Mouse (Mus musculus) CH12.LX (cell line): ENCODE results near the gene Btbd6.

Experiments
- CHD1 ChIP-seq: IDR thresholded peaks from 2 replicates; pipeline ENCODE4 v1.6.1; 2012; ENCODE audit warnings: low read depth, low read length, improper control_type of control experiment, inconsistent platforms
- CTCF ChIP-seq, 2 experiments: IDR thresholded peaks in 1 of 2; conservative IDR thresholded peaks in 1 of 2; 2 replicates each; pipeline ENCODE4 v1.5.1; 2011 to 2012; ENCODE audit warnings: low read depth in 2 of 2, low read length in 2 of 2, improper control_type of control experiment in 1 of 2, inconsistent platforms in 1 of 2, mild to moderate bottlenecking in 1 of 2, moderate library complexity in 1 of 2
- E2F4 ChIP-seq: IDR thresholded peaks from 2 replicates; pipeline ENCODE4 v1.6.1; 2011; ENCODE audit warnings: low read depth, low read length, improper control_type of control experiment; ENCODE audit not compliant: insufficient replicate concordance
- EP300 ChIP-seq: IDR thresholded peaks from 2 replicates; pipeline ENCODE4 v1.6.1; 2011; ENCODE audit warnings: low read length, improper control_type of control experiment
- HCFC1 ChIP-seq: IDR thresholded peaks from 2 replicates; pipeline ENCODE4 v1.6.1; 2012; ENCODE audit warnings: low read depth, mild to moderate bottlenecking, inconsistent platforms, low read length, improper control_type of control experiment
- JUN ChIP-seq: IDR thresholded peaks from 2 replicates; pipeline ENCODE4 v1.6.1; 2011; ENCODE audit warnings: low read depth, mild to moderate bottlenecking, low read length, improper control_type of control experiment, moderate library complexity; ENCODE audit not compliant: insufficient read depth
- JUND ChIP-seq: conservative IDR thresholded peaks from 2 replicates; pipeline ENCODE4 v1.6.1; 2011; ENCODE audit warnings: low read depth, low read length, improper control_type of control experiment
- MAFK ChIP-seq: IDR thresholded peaks from 2 replicates; pipeline ENCODE4 v1.6.1; 2011; ENCODE audit warnings: low read length, improper control_type of control experiment; ENCODE audit not compliant: insufficient replicate concordance
- MAX ChIP-seq: IDR thresholded peaks from 2 replicates; pipeline ENCODE4 v1.6.1; 2011; ENCODE audit warnings: low read length, improper control_type of control experiment
- MXI1 ChIP-seq: IDR thresholded peaks from 2 replicates; pipeline ENCODE4 v1.6.1; 2011; ENCODE audit warnings: mild to moderate bottlenecking, low read depth, low read length, improper control_type of control experiment
- MYC ChIP-seq: IDR thresholded peaks from 2 replicates; pipeline ENCODE4 v1.6.1; 2011; ENCODE audit warnings: low read depth, mild to moderate bottlenecking, improper control_type of control experiment, low read length
- POLR2A ChIP-seq: IDR thresholded peaks from 2 replicates; pipeline ENCODE4 v1.6.1; 2011; ENCODE audit warnings: low read depth, mild to moderate bottlenecking, improper control_type of control experiment, low read length
- UBTF ChIP-seq: IDR thresholded peaks from 2 replicates; pipeline ENCODE4 v1.6.1; 2012; ENCODE audit warnings: low read depth, mild to moderate bottlenecking, inconsistent platforms, low read length, improper control_type of control experiment, moderate library complexity
- USF2 ChIP-seq: conservative IDR thresholded peaks from 2 replicates; pipeline ENCODE4 v1.6.1; 2011; ENCODE audit warnings: low read depth, low read length, improper control_type of control experiment

- TF ChIP-seq CHD1 (no peak), CTCF (conservative IDR thresholded peaks at IDR 0.05 in 1 of 2, IDR thresholded peaks at IDR 0.05 in 1 of 2; ENCODE audit: low read depth in 2 of 2, low read length in 2 of 2) (no peak), E2F4 (no peak), UBTF (no peak), JUN (no peak), MYC (no peak), POLR2A (no peak), MAX (no peak), MXI1 (no peak), JUND (no peak), USF2 (no peak), MAFK (no peak), EP300 (no peak), HCFC1 (no peak)
Observed at GRCm38 (mm10) chr12:113027495-113027894, 51.2 kb downstream of the Btbd6 start.
